Mouse (Mus musculus) kidney, adult 18-20 months (tissue): ENCODE data around the gene Cep44.
A peak's percentile ranks its signal among the peaks of the same experiment; 100 is the strongest.

Source experiments
- DNase-seq: peaks from one replicate; pipeline ENCODE4 v3.0.0; 2021

Cep44 gene

DNA sequence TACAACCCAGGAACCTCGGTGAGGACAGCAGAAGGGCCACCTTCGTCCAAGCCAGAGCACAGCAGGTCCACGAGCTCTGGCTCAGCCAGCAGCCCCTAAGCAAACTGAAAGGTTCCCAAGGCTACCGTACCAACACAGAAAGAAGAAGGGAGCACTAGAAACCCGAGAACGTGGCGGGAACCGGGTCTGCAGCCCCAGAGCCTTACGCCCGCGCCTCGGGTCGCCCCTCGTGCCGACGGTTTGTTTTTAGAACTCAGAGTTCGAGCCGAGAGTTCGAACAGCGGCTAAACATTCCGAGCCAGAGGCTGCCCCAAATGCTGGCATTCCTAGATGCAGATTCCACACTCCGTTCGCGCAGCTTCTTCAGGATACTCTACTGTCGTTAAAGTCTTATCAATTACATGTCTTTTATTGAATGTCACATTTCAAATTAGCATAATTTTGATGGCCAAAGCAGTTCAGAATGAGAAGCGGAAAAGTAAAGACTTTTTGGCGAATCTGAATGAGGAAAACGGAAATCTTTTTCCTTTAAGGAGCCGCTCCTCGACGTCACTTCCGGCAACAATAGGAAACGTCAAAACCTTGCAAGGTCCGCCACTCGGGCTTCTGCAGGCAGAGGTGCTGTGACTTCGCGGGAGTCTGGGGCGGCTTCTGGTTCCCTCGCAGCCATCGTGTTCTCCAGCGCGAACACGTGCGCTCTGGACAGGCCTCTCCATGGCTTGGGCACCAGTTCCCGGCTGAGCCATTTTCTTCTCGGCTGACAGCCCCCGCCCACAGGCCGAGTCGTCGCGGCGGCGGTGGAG lies at the start of gene Cep44, which contains the start of gene Fbxo8:
TSS of gene Cep44 (minus strand) at position 490 of the 803 bp plus-strand sequence.
TSS of gene Fbxo8 (plus strand) at position 533 of the 803 bp plus-strand sequence.
- DNase-seq: peak; percentile 87

DNA sequence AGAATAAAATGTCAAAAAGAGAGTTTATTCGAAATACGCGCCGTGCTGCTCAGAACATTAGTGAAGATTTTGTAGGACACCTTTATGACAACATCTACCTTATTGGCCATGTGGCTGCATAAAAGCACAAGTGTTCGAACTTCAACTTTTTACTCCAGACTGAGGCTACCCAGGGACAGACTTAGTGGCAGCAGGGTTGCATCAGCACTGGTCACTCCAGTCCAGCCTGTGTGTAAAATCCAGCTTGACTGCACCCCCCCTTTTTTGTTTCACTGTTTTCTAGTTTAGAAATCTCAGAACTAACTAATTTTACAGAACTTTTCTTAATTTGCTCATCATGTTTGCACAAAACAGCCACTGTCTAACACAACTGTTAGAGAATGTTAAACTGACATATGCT lies 40.7 kb upstream of the Cep44 start:
- DNase-seq: no peak

DNA sequence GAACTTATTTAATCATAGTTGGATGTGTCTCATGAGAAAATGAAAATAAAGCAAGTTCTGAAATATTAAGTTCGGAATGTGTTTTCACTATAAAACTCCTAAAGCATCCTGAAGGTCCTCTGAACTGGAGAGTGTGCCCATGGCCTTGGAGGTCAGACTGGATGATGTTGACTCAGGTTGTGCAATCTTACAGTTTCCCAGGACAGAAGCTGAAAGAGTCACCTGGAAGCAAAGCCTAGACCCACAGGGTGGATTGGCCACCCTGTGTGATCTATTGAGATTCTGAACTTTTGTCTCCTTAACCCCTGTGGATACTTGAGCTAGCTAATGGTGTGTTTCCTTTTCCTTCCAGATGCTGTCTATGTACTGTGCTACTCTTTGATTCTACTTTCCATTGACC lies 40.2 kb upstream of the Cep44 start:
- no peak for DNase-seq

DNA sequence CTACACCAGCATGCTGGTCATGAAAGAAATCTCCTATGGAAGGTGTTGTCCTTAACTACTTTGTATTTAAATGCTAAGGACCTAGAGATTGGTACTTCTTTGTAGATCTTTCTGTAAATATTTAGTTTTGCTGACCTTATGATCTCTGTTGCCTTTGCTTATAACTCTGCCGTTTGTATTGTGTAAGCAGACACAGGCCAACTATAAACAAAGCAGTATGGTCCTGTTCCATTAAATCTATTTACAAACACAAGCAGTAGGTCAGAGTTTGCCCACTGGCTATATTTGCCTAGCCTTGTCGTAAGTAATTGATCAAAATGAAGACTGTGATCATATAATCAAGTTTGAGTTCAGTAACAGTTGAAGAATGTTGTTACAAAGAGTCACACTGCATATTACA lies 38.2 kb upstream of the Cep44 start:
- no peak for DNase-seq

DNA sequence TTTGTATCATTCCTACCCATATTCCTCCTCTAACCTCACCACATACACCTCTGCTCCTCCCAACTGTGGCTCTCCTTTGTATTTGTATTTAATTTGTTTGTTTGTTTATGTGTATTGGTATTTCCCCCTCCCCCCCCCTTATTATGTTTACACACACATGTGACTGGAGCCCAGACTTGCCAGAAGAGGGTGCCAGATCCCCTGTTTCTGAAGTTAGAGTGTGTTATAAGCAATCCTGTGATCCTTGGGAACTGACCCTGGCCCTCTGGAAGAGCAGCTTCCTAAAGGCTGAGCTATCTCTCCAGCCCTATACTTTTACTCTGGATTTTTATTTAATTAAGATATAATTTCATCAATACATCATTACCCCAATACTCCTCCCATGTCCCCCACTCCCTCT lies 32.0 kb upstream of the Cep44 start:
- no peak for DNase-seq

DNA sequence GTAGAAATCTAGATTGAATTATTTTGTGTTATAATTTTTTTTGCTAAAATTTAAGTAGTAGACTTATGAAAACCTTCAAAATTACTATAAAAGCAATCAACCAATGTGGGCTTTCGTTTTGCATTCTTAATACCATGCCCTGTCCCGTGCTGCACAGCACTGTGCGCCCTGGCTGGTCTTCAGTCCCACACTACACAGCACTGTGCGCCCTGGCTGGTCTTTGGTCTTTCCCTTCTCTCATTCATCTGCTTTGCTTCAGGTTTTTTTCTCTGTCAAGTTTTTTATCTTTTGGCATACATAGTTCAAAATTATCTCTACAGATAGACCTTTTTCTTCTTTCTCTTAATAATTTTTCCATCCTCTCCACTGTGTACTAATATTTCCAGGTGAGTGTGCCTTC lies 30.1 kb upstream of the Cep44 start:
- no peak for DNase-seq

DNA sequence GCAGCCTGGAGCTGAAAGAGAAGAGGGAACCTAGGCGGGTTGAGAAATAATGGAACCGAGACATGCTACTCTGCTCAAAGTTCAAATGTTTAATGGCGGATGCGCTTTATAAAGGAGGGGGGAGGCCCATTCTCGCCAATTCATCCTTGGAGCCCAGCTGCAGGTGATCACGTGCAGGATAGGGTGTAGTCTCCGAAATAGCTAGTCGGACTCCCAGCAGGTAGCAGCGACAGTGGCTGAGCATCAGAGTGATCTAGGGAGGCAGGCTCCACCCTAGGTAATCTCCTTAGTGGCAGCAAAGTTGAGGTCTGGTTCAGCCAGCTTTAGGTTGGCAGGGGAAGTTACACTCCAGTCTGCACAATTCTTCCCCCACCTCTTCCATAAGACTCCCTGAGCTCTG lies 16.0 kb upstream of the Cep44 start:
- no peak for DNase-seq

DNA sequence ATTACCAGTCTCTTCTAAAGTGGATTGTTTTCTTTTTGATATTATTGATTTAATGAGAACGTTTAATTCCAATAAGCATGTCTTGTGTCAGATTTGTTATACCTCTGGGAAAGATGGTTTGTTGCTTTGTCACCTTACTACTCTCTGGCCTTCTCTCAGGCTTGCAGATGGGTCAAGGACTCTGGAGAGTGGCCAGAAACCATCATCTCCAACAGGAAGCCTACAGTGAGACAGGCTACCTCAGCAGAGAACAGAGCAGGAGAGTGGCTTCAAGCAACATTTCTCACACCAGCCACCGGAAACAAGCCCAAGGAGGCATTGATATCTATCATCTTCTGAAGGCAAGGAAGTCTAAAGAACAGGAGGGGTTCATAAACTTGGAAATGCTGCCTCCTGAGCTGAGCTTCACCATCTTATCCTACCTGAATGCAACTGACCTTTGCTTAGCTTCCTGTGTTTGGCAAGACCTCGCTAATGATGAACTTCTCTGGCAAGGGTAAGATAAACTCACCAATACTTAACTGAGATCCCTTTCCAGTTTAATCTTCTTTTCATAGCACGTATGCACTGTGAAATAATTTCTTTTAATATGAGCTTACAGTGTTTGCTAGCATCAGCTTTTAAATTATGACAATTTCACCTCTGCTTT lies 13.7 kb upstream of the Cep44 start:
- peak; percentile 37 for DNase-seq

DNA sequence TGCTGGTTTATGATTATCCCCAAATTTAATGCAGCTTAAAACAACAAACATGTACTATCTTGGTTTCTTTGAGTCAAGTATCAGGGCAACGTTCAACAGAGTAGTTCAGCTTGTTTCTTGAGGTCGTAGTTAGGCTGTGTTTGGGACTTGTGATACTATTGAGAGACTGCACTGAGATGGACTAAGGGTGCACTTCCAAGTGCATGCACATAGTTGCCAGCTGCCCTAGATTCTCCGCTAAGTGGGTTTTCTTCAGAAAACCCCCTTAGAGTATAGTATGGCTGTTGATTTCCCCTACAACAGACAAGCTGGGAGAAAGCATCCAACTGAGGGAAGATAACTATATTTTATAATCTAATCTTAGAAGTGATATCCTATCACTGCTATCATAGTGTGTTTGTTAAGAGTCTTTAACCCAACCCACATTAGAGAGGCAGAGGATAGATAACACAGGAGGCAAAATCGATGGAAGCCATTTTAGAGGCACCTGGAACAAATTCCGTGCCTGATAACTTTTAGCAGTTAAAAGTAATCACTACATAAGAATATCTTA lies 1.8 kb upstream of the Cep44 start:
- DNase-seq: no peak

DNA sequence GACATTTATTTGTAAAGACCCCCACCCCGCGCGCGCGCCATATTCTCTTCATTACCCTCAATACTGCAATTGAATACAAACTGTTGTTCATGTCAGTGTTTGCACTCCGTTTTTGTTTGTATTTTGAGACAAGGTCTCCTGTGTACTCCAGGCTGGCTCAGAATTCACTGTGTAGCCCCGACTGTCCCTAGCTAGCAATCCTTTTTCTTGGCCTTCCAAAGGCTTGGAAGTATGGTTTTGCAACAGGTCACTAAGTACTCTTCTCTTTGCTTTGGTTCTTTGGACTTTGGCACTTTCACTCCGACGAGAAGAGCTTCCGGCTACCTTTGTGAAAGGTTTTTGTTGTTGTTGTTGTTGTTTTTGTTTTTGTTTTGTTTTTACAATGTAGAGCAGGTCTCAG lies 1.2 kb upstream of the Cep44 start:
- DNase-seq: peak; percentile 27

DNA sequence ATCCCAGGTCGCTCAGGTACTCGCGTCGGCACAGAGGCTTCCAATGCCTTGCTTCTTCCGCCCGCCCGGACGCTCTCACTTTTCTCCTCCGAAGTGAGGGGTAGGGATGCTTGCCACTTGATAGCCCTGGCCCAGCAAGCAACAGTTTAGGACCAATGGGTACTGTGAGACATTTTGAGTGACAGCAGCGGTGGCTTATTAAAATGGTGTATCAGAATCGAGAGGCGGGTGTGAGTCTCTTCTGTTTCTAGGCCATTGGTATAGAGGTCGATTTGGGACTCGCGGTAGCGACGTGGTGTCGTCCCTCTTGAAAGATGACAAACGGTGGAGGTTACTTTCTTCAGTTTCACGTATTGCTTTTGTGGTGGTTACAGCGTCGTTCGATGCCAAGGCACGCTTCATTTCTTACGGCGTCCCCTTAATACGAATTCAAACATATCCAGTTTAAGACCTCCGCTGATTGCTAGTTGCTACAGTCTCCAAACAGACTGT lies 560 bp upstream of the Cep44 start:
- DNase-seq: peak; percentile 90

DNA sequence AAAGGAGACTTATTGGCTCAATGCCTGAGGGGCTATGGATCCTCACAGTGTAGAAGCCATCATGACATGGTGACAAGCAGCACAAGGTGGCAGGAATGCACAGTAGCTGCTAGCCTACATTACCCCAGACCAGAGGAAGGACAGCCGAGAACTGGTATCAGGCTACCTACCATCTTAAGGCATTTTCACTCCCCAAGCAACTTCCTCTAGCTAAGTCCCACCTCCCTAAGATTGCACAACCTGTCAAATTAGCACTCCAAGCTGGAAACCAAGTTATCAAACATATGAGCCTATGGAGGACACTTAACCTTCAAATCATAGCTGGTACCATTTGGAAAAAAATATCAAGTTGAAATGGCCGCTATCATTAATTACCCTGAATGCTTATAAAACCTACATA lies 3.0 kb downstream of the Cep44 start:
- DNase-seq: no peak

DNA sequence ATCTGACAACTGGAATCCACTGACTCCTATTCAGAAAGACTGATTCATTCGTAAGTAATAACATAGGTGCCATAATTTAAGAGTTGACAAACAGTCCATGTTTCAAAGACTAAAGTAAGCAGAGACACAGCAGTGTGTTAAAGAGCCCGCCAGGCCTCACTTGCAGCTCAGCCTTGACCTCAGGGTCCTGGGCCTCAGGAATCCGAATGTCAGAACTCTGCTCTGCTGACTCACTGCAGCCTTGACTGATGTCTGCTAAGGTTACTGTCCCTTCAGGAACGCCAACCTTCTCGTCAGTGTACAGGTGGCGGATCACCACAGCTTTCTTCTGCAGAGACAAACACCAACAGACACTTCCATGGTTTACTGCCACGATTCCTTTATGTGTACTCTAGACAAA lies 10.1 kb downstream of the Cep44 start:
- no peak for DNase-seq

DNA sequence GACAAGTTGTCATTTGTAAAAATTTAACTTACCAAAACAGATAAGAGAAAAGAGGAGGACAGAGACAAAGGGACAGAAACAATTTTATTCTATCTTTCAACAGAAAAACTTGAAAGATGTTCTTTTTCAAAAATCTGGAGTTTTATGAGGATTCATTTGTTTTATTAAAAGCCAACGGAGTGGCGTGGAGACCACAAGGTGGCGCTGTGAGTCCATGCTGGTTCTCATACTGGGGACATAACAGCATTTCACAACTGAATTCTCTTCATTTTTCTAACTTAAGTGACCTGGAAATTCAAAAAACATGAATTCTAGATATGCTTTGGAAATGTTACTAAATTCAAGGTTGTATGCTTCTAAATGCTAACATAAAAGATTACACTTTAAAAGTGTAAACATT lies 20.5 kb downstream of the Cep44 start:
- DNase-seq: peak; percentile 54

DNA sequence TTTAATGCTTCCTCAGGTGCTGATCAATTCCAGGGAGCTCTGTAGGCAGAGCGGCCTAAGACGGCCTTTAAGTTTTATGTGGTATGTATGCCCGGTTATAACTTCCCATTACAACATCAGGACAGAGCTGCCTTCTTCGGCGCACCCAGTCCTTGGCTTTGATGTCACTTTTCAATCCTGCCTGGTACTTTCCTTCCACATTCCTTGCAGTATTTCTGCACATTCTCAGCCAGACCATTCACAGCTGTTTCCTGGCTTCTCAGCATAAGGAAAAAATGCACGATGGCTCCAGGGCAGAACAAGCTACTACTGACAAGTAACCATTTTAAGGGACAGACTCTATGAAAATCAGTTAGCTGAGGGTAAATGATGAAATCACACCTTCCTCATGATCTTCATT lies 22.0 kb downstream of the Cep44 start:
- no peak for DNase-seq

DNA sequence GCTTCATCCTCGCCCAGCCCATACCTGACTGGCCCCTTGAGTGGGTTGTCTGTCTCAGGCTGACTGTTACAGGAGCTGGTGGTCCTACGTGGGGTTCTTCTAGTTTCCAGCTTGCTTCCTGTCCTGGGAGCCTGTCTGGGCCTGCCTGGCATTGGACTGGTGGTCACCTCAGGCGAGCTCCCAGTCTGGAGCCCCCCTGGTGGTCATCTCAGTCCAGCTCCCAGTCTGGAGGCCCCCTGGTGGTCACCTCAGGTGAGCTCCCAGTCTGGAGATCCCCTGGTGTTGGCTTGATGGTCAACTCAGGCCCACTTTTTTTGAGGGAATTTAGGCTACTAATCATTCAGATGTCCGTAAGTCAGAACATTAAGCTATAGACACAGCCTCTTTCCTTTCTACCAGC lies 29.8 kb downstream of the Cep44 start:
- DNase-seq: no peak

DNA sequence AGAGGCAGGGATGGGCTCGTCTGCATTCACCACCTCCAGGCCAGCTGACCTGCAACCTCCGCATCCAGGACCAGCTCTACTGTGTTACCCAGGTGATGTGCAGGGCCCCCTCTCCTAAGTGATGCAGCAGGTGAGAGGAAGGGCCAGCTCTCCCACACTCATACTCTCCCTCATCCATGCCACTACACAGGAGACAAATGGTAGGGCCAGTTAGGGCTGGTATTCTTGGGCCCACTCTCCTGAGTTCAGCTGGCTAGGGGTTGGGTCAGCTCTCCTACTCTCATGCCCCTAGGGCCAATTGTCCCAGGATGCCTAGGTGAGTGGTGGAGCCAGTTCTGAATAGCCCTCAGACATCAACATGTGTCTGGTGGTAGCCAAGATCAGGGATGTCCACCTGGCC lies 30.6 kb downstream of the Cep44 start:
- DNase-seq: no peak

DNA sequence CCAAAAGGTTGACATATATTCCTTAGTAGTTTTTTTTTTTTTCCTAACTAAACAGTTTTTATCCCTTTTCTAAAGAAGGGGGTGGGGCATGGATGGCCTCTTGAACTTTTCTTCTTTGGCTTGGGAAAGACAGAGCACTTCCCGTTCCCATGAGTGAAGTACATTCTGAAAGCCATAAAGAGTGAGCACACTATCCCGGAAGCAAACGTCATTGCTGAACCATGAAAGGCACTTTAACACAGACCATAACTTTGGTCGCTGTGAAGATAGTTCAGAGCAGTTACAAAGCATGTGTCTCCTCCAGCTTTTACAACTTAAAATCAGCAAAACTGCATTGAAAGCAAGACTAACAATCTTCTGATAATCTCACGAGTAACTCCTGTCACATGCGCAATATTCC lies 32.0 kb downstream of the Cep44 start:
- DNase-seq: no peak

DNA sequence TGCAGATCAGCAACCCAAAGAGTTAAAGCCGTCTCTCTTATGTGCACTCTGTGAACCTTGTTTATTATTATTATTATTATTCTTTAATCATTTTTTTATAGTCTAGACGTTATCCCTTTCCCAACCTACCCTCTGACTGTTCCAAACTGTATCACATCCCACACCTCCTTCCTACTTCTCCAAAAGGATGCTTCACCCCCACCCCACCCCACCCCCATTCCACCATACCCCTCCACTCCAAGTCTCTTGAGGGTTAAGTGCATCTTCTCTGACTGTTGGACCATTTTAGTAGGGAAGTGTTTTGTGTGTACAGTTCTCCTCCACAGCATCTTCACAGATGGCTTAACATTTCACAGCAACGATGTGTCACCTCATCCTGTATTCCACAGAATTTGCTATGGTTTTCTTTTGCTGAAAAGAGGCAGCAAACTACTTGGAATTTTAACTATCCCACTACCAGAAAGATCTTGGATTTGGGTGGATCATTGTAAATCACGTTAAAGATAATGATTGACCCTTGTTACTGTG lies 41.8 kb downstream of the Cep44 start:
- no peak for DNase-seq

DNA sequence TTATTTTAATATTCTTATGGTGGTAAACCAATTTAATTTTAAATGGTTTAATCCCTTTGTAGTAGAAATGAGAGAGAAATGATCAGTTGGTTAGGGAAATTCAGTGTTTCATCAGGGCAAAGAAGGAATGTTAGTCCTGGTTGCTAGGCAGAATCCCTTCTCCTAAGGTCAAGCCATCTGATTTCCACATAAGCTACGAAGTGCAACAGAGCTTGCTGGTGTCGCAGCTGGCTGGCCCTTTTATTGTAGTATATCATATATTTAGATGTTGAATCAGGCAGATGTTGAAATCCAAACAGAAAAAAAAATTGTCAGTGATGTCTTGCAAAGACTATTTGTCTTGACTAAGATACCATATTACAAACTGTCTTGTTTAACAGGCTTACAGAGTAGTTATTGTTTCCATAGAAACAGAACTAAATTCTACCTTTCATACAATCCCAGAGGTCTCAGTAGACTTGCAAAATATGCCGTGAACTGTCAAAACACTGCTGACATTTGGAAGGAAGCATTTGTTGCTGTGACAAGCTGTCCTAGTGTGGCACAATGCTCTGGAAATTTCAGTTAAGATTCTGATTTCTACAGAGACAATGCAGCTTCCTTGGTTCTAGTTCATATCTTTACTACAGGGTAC lies 42.4 kb downstream of the Cep44 start:
- DNase-seq: no peak

DNA sequence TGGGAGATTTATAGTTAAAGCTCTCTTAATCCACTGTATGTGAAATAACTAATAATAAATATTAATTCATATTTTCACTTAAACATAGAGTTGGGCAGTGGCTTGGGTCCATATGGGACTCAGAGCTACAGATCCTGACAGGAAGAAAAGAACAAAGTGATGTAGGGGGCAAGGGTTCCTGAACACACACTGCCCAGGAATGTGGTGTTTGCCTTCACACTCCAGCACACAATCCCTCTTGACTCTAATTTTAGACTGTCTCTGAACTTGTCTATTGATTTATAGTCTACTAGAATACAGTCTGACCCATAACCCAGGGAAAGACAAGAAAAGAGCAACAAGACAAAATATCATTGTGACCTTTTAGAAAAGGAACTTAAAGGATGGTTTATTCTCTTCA lies 48.9 kb downstream of the Cep44 start:
- DNase-seq: no peak

DNA sequence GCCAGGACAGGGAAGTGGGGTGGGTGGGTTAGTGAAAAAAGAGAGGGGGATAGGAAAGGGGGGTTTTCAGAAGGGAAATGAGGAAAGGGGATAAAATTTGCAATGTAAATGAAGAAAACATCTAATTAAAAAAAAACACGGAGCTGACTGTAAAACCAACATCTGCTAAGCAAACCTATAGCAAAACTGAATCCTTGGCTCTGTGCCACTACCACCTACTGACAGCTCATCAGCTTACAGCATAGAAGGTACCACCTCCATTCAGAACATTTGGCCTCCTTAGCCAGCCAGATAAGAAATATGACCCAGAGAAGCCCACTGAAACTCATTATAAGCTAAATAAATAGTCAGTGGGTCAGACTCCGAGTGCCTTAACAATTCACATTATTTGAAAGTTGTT lies 61.4 kb downstream of the Cep44 start:
- no peak for DNase-seq

DNA sequence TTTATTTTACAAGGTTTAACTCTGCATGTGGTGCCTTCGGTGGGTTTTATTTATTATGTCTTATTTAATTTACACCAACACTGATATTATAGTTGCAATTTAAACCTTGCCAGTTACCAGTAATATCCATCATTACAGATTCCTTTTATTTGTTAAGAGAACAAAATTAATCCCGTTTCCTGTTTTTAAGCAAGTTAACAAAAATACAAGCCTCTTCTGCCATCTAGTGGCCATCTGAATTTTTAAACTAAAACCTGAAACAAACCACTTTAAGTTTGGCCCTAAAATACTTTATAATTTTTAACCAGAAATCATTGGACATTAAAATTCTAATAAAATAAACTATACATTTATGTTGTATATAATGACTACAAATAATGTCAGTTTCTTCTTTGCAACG lies 64.8 kb downstream of the Cep44 start:
- no peak for DNase-seq
